Mouse (Mus musculus) bone marrow, adult 2 months (tissue): ENCODE data around the gene Csf2.

ENCODE experiments used
- CTCF ChIP-seq: fragments of 200-500 bp; IDR thresholded peaks from 2 replicates; pipeline ENCODE4 v1.5.1; 2011; ENCODE audit warnings: low read length, control low read depth; ENCODE audit not compliant: control insufficient read depth, insufficient read depth
- POLR2A ChIP-seq: fragments of 200-500 bp; IDR thresholded peaks from 2 replicates; pipeline ENCODE4 v1.6.1; 2011; ENCODE audit warnings: low read depth, mild to moderate bottlenecking, control low read depth, low read length, borderline replicate concordance; ENCODE audit not compliant: control insufficient read depth

- TF ChIP-seq CTCF = no peak
- no peak for TF ChIP-seq POLR2A
Observed at GRCm38 (mm10) chr11:54201881-54202685, 47.4 kb downstream of the Csf2 start.
